Mouse (Mus musculus) limb, embryonic 11.5 days (tissue): ENCODE measurements at regions not wholly inside any gene's neighbourhood (a gene's known extent, or its start where the extent isn't known, plus 50 kb on each side); places are given as distances from the start of the nearest gene placed in this dataset.

Experiments
- ATAC-seq: fragments of 200-750 bp; cut with Nextera tagmentation; 2 replicates; pipeline ENCODE4 v1.8.0; 2017; ENCODE audit warnings: low read depth; ENCODE audit not compliant: insufficient number of reproducible peaks, low FRiP score, low TSS enrichment
- DNase-seq: peaks from one replicate; pipeline ENCODE4 v3.0.0-alpha.2; 2015; ENCODE audit warnings: low spot score
- H3K27ac ChIP-seq: fragments of 300-500 bp; sonication (generic); replicated peaks from 2 replicates; pipeline ENCODE4 v1.5.1; 2014; ENCODE audit warnings: low read depth, mild to moderate bottlenecking, low read length
- H3K27me3 ChIP-seq: fragments of 300-500 bp; sonication (generic); 2 replicates; pipeline ENCODE4 v1.6.1; 2014; ENCODE audit warnings: mild to moderate bottlenecking, low read length, mixed read lengths; ENCODE audit not compliant: control insufficient read depth, insufficient read depth
- H3K36me3 ChIP-seq: fragments of 300-500 bp; sonication (generic); 2 replicates; pipeline ENCODE4 v1.6.1; 2014; ENCODE audit warnings: mild to moderate bottlenecking, low read length, moderate library complexity, mixed read lengths; ENCODE audit not compliant: control insufficient read depth, insufficient read depth
- H3K4me1 ChIP-seq: fragments of 300-500 bp; sonication (generic); 2 replicates; pipeline ENCODE4 v1.6.1; 2014; ENCODE audit warnings: low read length, mixed read lengths; ENCODE audit not compliant: control insufficient read depth, insufficient read depth
- H3K4me2 ChIP-seq: fragments of 300-500 bp; sonication (generic); 2 replicates; pipeline ENCODE4 v1.6.1; 2014; ENCODE audit warnings: low read depth, mild to moderate bottlenecking, moderate library complexity; ENCODE audit not compliant: severe bottlenecking
- H3K4me3 ChIP-seq: fragments of 300-500 bp; sonication (generic); 2 replicates; pipeline ENCODE4 v1.5.1; 2014; ENCODE audit warnings: low read depth, low read length
- H3K9ac ChIP-seq: fragments of 300-500 bp; sonication (generic); 2 replicates; pipeline ENCODE4 v1.6.1; 2014; ENCODE audit warnings: mild to moderate bottlenecking, low read length
- H3K9me3 ChIP-seq: fragments of 300-500 bp; sonication (generic); 2 replicates; pipeline ENCODE4 v1.6.1; 2016; ENCODE audit warnings: low read length; ENCODE audit not compliant: control insufficient read depth
- WGBS: fragments of 180-500 bp; shearing (Covaris S2); extraction: QIAGEN DNeasy Blood & Tissue Kit; methylation state at CpG from one replicate; pipeline ENCODE4 v1.1.7; 2014; 5-methylcytosine and 5-hydroxymethylcytosine counted together

DNA sequence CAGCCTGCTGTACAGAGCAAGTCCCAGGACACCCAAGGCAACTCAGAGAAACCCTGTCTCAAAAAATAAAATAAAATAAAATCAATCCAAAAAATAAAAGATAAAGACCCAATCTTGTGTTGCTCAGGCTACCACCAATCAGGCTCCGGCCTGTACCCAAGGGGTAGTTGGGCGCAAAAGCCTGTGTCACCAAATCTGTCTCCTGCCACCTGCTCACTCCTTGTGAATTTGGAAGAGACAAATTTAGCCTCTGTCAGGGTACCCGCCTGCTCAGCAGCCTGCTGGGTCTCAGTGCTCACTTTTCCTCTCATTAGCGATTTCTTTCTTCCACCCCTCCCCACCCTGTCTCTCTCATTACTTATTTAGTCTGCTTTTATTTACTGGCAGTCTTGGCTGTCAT lies 54.6 kb downstream of the Sox4 start:
- Histone ChIP-seq H3K4me1 (no peaks in the 10 kb centered on the region), H3K4me2 (no peak overlapping the region), H3K27me3 (no peaks in the 10 kb centered on the region), H3K9ac (no peak overlapping the region), H3K36me3 (no peaks in the 10 kb centered on the region), H3K27ac (no peak overlapping the region), H3K4me3 (no peak overlapping the region), H3K9me3 (no peaks in the 10 kb centered on the region)
- ATAC-seq, result no peak
- 71% methylated on average over 4 of the region's 4 CpGs for WGBS
- no peak for DNase-seq

DNA sequence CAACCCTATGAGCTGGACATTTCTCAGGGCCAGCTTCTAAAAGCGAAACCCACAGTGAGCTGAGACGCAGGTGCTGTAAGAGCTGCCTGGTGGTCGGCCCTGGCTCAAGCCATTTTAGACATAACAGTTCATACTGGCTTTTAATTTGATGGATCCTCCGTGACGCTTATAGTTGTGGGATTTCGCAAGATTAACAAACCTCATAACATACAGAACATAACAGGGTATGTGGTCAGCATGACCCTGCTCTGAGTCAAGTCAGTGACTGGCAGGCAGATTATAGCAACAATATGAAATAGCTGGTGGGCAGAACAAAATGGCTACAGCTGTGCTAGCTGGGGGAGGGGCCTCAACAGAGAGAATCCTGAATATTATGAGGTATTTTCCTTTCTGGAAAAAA lies 60.6 kb downstream of the Sox4 start:
- DNase-seq (no peak), ATAC-seq (no peak)
- no peak overlapping the region for H3K4me3 ChIP-seq
- H3K27me3 ChIP-seq, result peaks cover 4% of the 10 kb centered on the region; the same call in 1 of the 2 replicates
- no peaks in the 10 kb centered on the region for H3K36me3 ChIP-seq
- H3K4me1 ChIP-seq, result no peaks in the 10 kb centered on the region
- H3K4me2 ChIP-seq, result no peak overlapping the region
- H3K9me3 ChIP-seq, result no peaks in the 10 kb centered on the region
- no peak overlapping the region for H3K27ac ChIP-seq
- 87% methylated on average over 6 of the region's 6 CpGs for WGBS
- no peak overlapping the region for H3K9ac ChIP-seq

DNA sequence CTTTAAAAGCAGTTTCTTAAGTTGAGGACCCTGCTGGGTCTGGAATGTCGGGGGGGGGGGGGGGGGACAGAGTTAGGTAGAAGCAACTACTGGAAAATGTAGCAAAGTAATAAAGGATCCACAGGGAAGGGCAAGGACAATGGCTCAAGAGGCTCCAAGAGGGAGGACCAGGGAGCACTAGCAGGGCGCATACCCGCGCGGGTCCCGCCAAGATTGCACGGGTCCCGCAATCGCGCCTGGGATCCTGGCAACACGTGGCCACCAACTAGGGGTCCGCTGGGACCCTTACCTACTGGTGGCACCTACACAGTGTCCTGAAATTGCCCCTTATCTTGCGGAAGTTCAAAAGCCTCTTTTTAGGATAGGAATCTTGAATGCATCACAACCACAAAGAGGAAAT lies 66.4 kb downstream of the Sox4 start:
- 10% methylated on average over 13 of the region's 13 CpGs for WGBS
- Histone ChIP-seq H3K27ac (no peak overlapping the region), H3K36me3 (no peaks in the 10 kb centered on the region), H3K4me2 (peak overlapping the region; percentile 16; the same call in 1 of the 2 replicates), H3K9ac (no peak overlapping the region), H3K27me3 (peaks cover 22% of the 10 kb centered on the region), H3K4me3 (no peak overlapping the region), H3K9me3 (no peaks in the 10 kb centered on the region), H3K4me1 (no peaks in the 10 kb centered on the region)
- DNase-seq, result no peak
- ATAC-seq, result no peak

DNA sequence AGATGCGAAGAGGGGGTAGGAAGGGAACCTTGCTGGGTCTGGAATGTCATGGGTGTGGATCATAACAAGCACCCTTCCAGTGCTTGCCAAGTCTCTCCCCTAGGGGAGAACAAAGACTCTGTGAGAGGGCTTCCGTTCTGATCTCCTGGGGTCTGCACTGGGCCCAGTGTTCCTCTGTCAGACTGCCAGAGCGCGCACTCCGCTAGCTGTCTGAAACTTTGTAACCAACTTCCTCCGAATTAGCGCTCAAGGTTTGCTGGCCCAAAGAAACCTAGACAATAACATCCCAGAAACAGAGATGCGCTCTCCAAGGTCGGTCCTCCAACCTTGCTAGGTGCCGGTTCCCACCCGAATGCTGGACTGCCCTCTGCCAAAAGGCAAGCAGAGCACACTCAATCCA lies 66.8 kb downstream of the Sox4 start:
- Histone ChIP-seq H3K36me3 (no peaks in the 10 kb centered on the region), H3K4me2 (peak overlapping the region; percentile 28; the same call in 1 of the 2 replicates), H3K4me1 (0 out of 2 replicates have a peak, but pooled peaks cover 3% of the 10 kb centered on the region), H3K9ac (no peak overlapping the region), H3K27ac (no peak overlapping the region), H3K4me3 (no peak overlapping the region), H3K9me3 (no peaks in the 10 kb centered on the region), H3K27me3 (peaks cover 22% of the 10 kb centered on the region)
- WGBS, result 4% methylated on average over 11 of the region's 11 CpGs
- DNase-seq, result peak; percentile 44
- ATAC-seq, result no peak

DNA sequence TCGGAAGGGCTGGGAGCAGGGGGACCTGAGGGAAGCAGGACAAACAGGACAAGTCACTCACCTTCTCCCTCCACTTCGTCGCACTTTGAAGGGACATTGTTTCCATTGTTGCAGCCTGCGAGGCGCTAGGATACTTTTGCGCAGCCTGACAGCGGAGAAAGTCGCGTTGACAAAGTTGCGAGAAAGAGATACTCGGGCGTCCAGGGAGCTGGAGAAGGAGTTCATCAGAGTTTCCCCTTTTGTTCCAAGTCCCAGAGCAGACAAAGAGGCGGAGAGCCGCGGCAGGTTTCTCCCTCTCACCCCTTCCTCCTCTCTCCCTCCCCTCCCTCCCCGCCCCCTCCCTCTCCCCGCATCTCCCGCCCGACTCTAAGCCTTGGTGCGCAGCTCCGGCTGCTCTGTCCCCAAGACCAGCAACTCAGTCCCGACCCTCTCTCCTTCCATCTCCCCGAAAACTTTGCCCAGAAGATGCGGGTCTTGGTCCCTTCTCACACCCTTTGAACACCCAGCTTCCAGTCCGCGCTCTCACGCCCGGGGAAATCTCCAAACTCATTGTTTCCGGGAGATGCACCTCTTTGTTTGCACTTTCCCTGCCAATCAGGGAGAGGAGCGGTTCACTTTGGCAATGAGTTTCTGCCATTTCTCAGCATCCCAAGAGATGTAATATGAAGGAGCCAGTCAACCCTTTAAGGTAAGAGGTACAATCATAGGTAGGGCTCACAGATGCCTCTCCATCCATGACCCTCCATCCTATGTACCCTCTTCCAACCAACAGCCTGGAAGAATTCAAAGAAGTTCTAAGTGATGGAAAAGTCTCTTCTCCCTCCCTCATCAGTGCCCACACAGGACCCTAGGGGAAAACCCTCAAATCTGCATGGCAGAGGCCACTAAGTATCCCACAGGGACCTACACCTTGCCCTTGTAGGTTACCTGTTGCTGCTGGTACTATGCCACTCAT lies 68.2 kb downstream of the Sox4 start:
- peaks cover 22% of the 10 kb centered on the region for H3K27me3 ChIP-seq
- H3K4me1 ChIP-seq, result 0 out of 2 replicates have a peak, but pooled peaks cover 3% of the 10 kb centered on the region
- ATAC-seq, result peak; percentile 60
- 0 out of 2 replicates have a peak overlapping the region, but pooled peaks have one; percentile 33 for H3K27ac ChIP-seq
- WGBS, result under 1% methylated on average over 30 of the region's 30 CpGs
- peak overlapping the region; percentile 89 for H3K9ac ChIP-seq
- peak overlapping the region; percentile 71 for H3K4me3 ChIP-seq
- H3K4me2 ChIP-seq, result peak overlapping the region; percentile 45
- H3K36me3 ChIP-seq, result no peaks in the 10 kb centered on the region
- H3K9me3 ChIP-seq, result no peaks in the 10 kb centered on the region
- DNase-seq, result peak; percentile 73

DNA sequence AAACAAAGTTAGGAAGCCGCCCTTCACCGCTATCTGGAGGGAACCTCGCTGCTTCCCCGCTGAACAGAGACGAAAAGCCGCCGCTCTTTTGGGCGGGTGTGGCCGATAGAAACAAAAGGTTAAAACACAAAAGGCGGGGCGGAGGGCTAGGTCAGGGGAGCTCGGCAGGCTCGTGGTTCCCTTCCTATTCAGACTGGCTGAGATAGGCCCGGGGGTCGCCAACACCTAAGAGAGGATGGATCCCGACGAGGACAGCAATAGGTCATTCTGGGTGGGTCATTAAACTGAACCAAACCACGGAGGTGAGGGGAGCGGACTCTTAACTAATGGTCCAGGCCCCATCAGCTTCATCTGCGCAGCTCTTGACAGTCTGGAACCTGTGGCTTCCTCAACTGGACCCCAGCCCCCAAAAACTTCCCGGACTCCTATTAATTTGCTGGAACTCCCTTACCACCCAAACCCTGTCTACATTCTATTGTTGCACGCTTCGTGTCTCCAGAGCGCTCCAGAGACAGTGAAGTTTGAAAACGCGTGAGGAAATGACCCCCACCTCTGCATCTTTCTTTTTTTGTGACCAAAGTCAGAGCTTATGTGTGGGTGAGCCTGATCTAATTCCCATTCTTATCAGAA lies 69.2 kb downstream of the Sox4 start:
- peak overlapping the region; percentile 89 for H3K9ac ChIP-seq
- no peaks in the 10 kb centered on the region for H3K9me3 ChIP-seq
- H3K4me1 ChIP-seq, result 0 out of 2 replicates have a peak, but pooled peaks cover 3% of the 10 kb centered on the region
- peak overlapping the region; percentile 71 for H3K4me3 ChIP-seq
- peaks cover 22% of the 10 kb centered on the region for H3K27me3 ChIP-seq
- DNase-seq, result peak; percentile 66
- H3K27ac ChIP-seq, result no peak overlapping the region
- under 1% methylated on average over 26 of the region's 26 CpGs for WGBS
- no peak for ATAC-seq
- no peaks in the 10 kb centered on the region for H3K36me3 ChIP-seq
- peak overlapping the region; percentile 45 for H3K4me2 ChIP-seq

DNA sequence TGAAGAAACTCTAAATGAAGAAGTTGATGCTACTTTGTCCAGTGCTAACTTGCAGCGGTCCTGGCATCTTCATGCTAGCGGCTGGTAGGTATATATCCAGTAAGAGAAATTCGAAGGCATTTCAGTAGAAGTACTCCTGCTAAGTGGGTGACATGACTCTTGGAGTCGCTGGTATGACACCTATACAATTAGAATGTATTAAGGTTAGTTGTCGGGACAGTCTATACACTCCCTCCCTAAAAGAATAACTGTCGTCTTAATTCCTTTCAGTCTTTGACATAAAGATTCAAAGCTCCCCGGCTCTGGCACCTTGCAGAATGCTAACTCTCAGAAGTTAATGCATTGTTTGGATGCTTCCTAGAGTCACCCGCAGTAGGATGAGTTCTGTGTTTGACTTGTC lies 70.1 kb downstream of the Sox4 start:
- no peak overlapping the region for H3K9ac ChIP-seq
- 39% methylated on average over 8 of the region's 8 CpGs for WGBS
- no peaks in the 10 kb centered on the region for H3K36me3 ChIP-seq
- H3K4me1 ChIP-seq, result 0 out of 2 replicates have a peak, but pooled peaks cover 3% of the 10 kb centered on the region
- ATAC-seq (no peak), DNase-seq (no peak)
- peak overlapping the region; percentile 71 for H3K4me3 ChIP-seq
- peak overlapping the region; percentile 45 for H3K4me2 ChIP-seq
- no peaks in the 10 kb centered on the region for H3K9me3 ChIP-seq
- no peak overlapping the region for H3K27ac ChIP-seq
- H3K27me3 ChIP-seq, result peaks cover 20% of the 10 kb centered on the region

DNA sequence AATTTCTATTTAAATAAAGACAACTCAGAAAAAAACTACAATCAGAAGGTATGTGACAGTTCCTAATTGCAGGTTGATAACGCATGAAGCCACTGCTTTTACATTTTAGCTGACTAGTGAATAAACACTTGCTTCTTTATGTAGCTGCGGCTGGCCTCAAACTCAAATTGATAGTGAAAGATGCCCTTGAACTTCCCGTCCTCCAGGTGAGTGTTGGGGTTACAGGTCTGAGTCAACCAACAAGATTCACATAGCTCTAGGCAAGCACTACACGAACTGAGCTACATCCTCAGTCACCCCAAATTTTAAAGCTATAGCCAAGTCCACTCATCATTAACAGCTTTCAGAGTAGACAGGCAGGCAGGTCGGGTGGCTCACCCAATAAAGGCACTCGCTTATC lies 72.6 kb downstream of the Sox4 start:
- ATAC-seq (no peak), DNase-seq (no peak)
- Histone ChIP-seq H3K36me3 (no peaks in the 10 kb centered on the region), H3K27me3 (0 out of 2 replicates have a peak, but pooled peaks cover 2% of the 10 kb centered on the region), H3K4me2 (no peak overlapping the region), H3K9ac (no peak overlapping the region), H3K9me3 (no peaks in the 10 kb centered on the region), H3K4me1 (0 out of 2 replicates have a peak, but pooled peaks cover 3% of the 10 kb centered on the region), H3K4me3 (no peak overlapping the region), H3K27ac (no peak overlapping the region)
- WGBS, result 69% methylated on average over 6 of the region's 6 CpGs
